Mouse (Mus musculus) left cerebral cortex, adult 9 months (tissue): Measurements from ENCODE around the gene Smim24.

ENCODE experiments used
- DNase-seq, 2 experiments: peaks; one replicate each; pipeline ENCODE4 v3.0.0; 2022; ENCODE audit warnings: low spot score in 2 of 2

Smim24 gene

DNA sequence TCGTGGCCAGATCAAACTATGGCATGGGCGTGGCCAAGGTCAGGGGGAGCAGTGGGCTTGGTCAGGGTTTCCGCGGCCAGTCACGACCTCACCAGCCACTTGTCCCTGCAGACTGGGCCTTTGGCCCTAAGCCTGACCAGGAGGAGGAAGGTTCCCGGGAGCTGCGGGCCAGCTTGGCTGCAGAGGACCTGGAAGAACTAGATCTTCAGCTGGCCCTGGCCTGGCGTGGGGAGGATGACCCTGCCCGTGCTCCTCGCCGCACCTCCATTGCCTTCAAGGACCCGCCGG lies 2.2 kb upstream of the Smim24 start:
- DNase-seq: no peak

DNA sequence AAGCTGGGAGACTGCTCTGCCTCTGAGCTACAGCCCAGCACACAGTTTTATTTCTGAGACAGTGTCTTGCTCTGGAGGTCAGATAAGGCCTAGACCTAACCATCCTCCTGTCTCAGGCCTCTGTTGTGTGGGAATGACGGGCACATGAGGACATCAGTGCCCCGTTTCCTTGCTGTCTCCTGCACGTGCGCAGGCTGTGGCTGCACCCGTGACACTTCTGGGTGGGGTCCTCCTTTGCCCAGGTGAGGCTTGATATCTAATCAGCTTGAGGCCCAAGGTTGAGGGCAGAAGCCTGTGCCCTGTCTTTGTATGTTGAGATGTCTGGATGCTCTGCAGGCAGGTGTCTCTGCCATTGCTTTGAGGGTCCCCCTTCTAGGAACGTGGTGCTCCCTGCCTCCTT lies 581 bp upstream of the Smim24 start:
- DNase-seq: no peak

DNA sequence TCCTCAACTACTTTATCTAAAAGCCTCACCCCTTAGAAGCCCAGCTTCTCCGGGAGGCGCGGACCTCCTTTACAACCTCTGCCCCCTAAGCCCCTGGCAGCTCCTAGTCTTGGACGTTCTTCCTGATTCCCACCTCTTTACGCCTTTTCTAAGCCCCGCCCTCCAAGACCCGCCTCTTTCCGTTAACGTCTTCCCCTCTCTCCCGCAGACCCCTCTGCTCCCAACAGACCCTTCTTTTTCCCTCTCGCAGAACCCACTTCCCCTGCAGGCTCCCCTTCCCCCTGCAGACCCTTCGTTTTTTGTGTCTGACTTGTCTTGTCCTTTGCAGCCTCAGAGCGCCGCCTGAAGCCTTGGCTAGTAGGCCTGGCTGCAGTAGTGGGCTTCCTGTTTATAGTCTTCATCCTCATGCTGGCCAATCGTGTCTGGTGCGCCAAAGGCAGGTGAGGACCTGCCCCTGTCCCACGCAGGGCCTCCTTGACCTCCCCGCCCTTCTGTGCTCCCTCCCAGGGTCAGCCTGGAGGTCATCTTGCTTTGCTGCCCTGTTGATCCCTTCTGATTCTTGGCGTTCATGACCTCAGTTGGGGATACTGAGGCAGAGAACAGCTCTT lies 709 bp downstream of the Smim24 start:
- no peak for DNase-seq

DNA sequence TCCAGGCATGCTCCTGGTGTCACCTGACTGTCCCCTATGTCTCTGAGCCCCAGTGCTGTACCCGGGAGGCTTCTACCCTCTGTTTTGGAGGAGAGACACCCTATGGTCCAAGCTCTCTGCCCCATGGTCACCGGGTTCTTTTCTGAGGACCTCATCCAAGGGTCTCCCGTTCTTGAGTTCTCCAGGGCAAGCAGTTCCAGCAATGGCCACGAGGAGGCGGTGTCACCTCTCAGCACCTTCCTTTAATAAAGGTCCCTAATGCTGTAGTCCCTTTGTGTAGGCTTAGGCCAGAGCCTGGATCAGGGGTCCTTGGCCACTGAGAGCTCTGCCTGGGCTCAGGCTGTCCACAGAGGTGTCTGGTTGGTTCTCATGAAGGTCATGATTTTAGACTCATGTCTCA lies 2.3 kb downstream of the Smim24 start:
- peak in 1 of 2 experiments; percentile 67 for DNase-seq

DNA sequence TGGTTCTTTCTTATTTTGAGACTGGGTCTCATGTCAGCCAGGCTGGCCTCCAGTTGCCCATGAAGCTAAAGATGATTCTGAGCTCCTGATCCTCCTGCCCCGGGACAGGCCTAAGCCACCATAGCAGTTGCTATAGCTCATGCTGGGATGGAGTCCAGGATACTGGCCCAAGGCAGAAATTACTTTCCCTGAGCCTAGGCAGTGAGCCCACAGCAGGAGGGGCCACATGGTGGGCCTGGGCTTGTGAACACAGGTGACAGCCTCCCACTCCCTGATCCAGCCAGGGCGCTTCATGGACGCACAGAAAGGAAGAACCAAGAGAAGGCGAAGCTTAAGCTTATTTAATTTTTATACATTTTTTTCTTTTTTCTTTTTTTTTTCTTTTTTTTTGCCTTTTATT lies 3.0 kb downstream of the Smim24 start:
- no peak for DNase-seq

DNA sequence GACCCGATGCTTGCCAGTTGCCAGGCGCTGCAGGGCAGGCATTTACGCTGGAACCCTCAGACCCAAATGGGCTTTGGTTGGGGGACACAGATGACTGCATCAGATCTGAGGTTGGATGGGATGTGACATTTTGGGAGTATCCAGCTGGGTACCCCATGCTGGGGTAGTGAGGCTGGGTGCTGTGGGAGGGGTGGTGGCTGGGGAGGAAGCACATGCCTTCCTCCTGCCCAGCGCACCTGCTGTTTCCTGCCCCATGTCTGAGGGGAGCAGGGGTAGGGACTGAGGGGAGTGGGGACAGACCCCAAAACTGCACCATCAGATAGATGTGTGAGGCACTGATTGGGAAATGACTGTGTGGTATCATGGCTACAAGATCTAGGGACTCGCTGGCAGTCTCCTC lies 3.9 kb downstream of the Smim24 start:
- DNase-seq: no peak

DNA sequence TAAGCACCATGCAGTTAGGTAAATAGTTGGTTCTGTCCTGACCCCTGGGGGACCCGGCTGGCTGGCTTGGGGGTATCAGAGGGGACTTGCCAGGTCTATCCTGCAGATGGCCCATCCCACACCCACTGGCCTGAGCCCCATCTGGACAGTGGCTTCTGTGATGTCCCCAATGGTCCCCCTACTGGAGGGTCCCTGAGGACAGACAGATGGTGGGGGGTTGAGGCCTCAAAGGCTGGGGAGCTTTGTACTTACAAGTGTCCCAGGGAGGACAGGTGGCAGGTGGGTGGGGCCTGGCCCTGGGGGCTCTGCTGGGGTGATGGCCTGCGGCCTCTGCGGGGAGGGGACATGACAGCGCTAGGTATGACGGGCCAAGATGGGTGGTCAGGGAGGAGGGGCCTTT lies 6.4 kb downstream of the Smim24 start:
- DNase-seq: no peak

DNA sequence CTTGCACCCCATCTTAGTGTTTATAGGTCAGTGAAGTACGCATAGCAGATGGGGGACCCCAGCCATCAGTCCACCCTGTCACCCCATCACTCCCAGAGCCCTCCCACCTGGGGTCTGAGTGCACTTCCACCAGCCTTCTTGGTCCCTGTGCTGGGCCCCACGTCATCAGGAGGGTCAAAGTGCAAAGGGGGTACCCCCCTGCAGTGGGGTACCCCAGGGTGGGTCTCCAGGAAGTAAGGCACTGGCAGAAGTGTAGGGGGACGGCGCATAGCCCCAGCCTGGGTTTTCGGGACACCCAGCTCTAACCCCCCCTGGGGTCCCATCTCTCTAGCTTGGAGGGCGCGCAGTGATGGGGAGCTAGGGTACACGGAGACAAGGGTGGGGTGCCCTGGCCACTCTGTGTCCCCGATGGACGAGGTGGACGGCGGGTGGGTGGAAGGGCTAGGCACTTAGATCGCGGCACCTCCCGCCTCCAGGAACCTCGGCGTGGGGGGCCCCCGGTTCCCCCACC lies 7.0 kb downstream of the Smim24 start:
- DNase-seq: no peak

DNA sequence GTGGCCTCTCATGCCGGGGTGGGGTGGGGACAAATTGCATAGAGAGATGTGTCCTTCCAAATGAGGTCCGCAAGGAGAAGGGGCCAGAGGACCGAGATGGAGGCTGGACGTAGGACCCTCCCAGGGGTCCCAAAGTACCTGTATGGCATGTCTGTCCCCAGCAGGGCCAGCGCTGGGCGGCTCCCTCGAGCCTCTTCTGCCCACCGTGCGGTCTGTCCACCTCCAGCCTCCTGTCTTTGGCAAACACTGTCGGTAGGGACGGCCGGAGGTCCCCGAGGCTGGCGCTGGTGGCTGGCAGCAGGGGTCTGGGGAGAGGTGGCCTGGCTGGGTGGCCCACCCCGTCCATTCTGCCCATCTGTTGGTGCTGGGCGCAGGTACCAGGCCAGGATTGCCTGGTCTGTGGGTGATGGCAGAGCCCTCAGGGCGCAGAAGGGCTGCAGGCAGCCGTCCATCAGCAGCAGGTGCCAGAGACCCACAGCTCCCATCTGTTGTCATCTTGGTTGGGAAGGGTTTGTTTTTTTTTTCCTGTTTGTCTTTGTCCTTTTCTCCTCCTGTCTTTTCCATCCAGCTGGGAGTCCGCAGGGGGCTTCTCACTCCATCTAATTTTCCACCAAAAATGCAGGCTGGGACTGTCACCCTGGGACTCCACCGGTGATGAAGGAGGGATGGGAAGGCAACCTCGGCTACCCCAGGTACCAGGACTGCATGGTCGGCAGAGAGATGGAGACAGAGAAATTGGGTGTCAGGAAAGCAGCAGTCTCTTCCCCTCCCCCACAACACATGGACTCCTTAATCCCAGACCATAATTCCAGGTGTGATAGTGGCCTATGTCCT lies 7.7 kb downstream of the Smim24 start:
- no peak for DNase-seq

DNA sequence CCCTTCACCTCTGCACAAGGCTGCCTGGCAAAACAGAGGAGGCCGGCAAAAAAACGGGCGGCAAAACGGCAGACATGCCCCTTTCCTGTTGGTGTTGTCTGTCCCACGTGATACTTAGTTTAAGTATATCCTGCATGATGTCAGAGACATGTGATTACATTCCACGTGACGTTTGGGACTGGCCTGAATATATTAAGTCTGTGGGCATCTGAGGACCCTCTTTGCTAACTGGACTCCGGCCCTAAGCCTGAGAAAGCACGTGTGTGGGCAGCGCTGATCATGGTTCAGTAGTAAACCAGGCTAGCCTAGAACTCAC lies 8.3 kb downstream of the Smim24 start:
- DNase-seq: peak in 1 of 2 experiments; percentile 56

DNA sequence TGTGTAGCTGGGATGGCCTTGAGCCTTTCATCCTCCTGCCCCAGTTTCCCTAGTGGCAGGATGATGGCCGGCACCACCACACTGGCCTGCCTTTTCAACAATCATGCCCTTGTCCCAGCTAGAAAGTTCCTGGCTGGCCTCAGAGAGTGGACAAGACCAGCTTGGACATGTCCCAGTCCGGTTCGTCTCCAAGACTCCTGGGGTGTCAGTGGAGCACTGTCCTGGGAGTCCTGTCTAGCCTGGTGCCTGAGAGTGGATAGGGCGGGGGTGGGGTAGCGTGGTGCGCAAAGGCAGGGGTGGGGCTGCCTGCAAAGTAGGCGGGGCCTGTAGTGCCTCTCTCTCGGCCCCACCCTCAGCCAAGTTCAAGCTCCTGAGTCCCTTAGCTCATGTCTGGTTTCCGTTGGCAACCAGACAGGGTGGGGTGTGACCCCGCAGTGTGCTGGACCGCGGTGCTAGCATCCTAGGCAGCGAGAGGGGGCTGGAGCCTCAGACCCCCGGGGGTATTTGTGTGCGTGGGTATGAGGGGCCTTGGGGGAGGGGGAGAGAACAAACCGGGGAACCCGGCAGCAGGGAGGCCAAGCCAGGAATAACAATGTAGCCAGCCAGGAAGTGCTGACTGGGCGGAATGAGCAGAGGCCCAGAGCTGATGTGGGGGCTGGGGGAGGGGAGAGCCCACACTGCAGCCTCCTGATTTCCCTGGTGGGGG lies 8.8 kb downstream of the Smim24 start:
- DNase-seq: peak in 1 of 2 experiments; percentile 57

DNA sequence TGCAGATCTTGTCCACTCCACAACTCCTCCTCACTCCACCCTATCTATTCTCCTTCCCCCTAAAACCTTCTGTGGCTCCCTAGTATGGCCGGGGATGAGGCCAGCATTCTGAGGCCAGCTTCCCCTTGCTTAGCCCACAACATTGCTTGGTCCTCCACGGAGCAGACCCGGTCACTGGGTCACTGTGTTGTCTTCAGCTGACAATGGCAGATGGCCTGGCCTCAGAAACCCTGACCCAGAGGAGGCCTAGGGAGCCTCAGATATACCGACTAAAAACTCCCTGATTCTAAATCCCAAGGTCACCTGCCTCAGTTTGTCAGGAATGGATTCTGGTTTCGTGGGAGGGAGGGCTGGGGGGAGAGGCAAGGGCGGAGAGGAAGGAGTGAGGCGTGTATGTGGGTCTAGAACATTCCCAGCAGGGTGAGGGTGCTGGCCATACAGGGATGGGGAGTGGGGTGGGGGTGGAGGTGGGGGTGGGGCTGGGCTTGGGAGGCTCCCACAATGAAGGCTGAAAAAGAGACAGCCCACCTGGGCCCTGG lies 9.4 kb downstream of the Smim24 start:
- DNase-seq: no peak

DNA sequence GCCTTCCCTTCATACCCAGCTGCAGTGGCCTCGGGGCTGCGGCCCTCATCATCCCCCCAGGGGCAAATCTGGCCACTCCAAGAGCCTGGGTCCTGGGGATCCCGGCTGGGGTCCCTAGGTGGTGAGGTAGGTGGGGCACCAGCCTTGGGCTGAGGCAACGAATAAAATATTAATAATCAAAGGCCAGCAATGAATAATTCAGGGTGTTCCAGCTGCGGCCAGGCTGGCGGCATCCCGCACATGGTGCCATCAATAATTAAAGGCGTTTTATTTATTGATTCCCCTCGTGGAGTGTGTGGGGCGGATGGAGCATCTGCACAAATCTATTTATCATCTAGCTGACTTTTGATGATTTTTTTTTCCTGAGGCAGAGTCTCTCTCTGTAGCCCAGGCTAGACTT lies 10.7 kb downstream of the Smim24 start:
- DNase-seq: no peak

DNA sequence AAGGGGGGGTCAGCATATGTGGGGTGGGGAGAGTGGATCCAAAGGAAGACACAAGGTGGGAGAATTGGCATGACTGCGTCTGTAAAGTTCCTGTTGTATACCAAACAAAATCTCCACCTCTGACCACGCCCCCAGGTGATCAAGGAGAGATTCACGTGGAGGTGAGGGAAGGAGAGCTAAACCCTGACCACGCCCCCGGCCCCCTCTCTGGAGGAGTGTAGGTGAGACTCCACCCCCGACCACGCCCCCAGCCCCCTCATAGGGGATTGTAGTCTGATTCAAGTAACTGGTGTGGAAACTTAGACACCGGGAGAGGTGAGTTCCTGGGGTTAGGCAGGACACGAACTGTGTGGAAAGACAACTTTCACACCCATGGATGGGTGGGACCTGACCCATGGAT lies 11.2 kb downstream of the Smim24 start:
- DNase-seq: no peak

DNA sequence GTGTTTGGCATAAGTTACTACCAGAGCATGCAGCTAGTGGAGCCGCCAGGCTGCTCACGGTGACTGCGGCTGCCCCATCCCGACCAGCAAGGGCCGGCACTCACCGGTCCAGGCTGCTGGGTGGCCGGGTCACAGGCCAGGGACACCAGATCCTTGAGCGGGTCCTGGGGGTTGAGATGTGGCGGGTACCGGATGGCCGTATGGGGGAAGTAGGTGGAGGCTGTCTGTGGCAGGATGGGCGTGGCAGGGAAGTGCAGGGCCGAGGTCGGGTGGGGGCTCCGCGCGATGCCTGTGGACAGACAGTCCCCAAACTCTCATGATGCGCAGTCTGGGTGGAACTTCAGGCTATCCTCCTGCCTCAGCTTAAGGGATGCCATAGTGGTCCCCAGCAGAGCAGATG lies 11.9 kb downstream of the Smim24 start:
- DNase-seq: no peak

DNA sequence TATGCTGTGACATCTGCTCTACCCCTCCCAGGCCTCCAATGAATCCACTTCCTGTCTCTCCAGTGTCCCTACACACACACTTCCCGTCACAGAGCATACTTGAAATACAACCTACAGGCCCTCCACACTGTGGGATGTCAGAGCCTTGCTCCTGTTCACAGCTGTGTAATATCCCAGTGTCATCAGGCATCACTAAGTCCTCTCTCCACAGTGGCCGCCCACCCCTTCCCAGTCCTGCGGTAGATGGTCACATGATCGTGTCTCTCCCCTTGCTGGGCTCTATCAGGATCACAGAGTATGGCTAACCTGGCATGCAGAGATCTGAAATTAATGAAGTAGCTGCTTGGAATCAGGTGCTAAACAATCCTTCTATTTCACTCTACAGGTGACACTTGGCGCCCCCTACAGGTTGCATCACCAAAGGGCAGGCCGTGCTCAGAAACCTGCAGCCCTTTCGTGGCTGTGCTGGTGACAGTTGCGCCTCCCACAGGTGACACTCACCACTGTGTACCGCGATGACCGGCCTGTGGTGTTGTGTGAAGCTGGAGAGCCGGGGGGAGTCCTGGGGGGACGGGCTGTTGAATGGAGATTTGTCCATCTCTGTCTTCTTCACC lies 12.8 kb downstream of the Smim24 start:
- DNase-seq: peak in 1 of 2 experiments; percentile 71

DNA sequence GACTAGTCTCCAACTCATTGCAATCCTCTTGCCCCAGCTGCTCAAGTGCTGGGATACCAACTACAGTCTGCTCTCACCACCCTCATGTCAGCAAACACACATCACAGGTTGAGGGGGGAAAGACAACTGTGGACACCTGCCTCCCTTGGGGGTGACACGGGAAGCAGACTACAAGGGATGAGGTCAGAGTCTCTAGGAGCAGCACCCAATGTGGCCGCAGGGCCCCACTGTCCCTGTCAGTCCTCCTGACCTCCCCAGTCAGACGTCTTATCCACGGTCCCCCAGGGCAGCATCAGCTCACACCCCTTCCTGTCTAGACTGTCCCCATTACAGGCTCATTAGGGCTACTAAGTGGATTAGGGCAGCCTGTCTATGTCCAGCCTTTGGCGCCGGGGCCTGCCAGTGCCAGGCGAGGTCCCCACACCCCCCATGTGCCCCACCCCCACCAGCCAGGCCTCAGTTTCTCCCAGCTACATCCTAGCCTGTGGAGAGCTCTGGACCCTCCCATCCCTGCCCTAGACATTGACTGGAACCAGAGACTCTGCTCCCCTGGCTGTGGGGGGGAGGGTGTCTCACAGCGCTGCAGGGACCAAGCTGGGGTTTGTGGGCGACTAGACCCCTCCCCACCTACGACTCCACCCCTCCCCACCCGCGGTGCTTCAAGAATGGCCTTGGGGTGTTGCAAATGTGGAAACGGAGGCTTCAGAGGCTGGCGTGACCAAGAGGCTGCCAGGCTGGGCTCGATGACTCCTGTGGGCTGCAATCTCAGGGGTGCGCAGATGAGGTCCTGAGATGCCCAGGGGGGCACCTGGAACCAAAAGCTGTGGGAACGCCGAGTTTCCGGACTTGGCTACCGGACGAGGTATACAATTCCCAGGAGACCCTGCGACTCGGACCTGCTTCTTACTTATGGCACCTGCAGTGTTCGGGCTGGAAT lies 13.9 kb downstream of the Smim24 start:
- no peak for DNase-seq

DNA sequence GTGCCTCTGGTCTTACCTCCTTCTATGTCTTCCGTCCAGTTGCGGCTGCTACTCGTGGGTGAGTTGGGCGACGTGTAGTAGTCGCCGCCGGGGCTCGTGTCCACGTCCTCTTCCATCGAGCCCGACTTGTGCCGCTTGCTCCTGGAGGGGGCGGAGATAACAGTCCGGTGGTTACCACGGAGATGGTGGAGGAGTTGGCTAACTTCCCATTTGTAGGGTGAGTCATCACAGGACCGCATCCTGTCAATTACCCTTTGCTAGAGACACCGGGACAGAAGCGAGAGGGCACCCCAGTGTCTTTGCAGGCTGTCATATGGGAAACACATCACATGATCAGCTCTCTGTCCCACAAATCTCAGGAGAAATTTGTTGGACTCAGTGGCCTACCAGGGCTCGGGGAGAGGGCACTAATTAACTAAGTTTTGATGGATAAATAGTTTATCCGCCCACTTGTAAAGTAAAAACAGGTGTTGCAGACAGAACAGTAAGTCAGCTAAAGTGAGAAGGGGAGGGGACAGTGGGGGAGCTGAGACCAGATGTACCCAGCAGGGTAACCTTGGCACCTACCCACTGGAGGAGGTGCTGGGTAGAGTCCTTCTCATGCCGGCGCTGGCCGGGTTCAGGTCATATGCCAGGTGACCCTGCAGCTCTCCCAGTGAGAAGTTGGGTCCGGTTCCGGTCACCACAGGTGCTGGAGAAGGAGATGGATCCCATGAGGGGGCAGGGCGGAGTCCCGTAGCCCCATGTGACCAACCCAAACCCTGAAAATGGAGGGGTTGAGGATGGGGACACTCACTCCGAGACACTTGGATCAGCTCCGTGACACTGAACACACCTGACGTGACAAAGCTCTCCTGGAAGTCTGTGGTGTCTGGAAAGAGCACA lies 14.9 kb downstream of the Smim24 start:
- peak in 1 of 2 experiments; percentile 86 for DNase-seq

DNA sequence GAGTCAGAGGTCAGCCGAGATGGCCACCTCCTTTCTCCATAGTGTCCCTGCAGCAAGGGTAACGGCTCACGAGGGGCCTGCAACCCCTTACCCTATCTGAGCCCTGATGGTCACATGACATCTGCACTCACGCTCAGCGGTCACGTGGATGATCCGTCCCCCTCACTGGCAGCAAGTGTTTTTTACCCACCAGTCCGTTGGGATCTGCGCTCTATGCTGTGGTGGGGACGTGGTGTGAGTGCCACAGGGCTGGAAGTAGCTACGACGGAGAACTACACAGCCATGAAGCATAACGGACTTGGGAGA lies 15.5 kb downstream of the Smim24 start:
- no peak for DNase-seq

DNA sequence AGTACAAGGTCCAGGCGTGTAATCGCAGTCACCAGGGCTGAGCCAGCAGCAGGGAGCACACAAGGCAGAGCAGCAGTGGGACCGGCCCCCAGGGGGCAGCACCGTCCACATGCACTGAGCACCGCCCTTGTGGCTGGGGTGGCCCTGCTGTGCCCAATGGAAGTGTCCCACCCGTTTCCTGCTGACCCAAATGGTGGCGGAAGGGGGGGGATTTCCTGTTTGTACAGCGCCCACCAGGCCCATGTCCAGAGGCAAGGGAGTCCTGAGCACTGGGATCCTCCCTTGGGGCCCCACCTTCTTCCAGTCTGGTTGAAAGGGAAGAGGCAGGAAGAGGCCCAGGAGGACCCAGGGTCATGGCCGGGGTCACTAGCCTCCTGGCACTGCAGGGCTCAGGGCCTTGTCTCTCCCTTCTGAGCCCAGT lies 16.0 kb downstream of the Smim24 start:
- peak in 1 of 2 experiments; percentile 70 for DNase-seq
